15 mouse cellular contexts compared by ENCODE assay signal in the genomic region with DNA sequence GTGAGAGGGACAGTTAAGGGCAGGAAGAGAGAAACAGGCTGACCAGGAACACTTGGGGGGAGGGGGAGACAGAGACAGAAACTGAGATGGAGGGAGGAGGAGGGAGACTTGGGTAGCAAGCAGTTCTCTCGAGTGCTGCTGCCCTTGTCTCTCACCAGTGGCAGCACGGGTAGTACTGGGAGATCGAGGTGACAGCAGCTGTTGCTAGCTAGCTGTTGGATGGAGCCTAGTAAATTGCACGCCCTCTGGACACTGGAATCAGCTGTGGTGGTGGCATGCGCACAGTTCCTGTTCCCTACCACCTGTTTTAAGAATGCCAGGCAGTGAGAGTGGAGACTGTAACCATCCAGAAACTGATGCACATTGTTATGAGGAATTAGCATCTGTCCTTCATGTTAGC.
DNase-seq lines count a peak whose midpoint lies in the region; ATAC-seq and TF ChIP-seq lines count a peak whose summit lies in the region.
"Had no signal": no experiment of that assay in that cellular context is flagged by ENCODE, and none has a peak within 500 bp of the region (broad histone marks: within the 10 kb centered on the region; RNA-seq: fewer than 3 reads in every experiment).

No protein-coding gene starts in this region.

- TF ChIP-seq POLR2A in limb, embryonic 14.5 days (IDR thresholded peaks at IDR 0.05; ENCODE audit: borderline replicate concordance, extremely low read depth, insufficient read depth, insufficient read length): no peak

- no peak for ATAC-seq in heart, embryonic 12.5 days (ENCODE audit: insufficient number of reproducible peaks, low FRiP score)
- peak; percentile 85 for ATAC-seq in limb, embryonic 14.5 days (ENCODE audit: low FRiP score, low read depth)
- no peak for ATAC-seq in forebrain, embryonic 16.5 days
- ATAC-seq: forebrain, postnatal 0 days; hindbrain, embryonic 16.5 days had no signal

- intact Hi-C loops in heart, postnatal 10 days (cut with DNase I): no loop called here
- intact Hi-C loops in left cerebral cortex, postnatal 4 days (cut with DNase I): loop anchor here (10.0 kb wide), 1 partner anchor 147 kb away; no protein-coding TSS in a partner anchor
- intact Hi-C loops in left cerebral cortex, postnatal 25 days (cut with DNase I): no loop called here

- H3K9me3 ChIP-seq in heart, embryonic 12.5 days (replicated peaks): no peaks in the 10 kb centered on the region
- H3K9me3 ChIP-seq in limb, embryonic 14.5 days (ENCODE audit: control insufficient read depth, low read length): no peaks in the 10 kb centered on the region
- H3K9me3 ChIP-seq in forebrain, embryonic 16.5 days (ENCODE audit: control insufficient read depth, low read length): no peaks in the 10 kb centered on the region
- H3K9me3 ChIP-seq: G1E; liver, embryonic 15.5 days; midbrain, embryonic 10.5 days had no signal

- no peak overlapping the region for H3K4me2 ChIP-seq in heart, embryonic 12.5 days
- H3K4me2 ChIP-seq in limb, embryonic 14.5 days (replicated peaks; ENCODE audit: low read depth, low read length, severe bottlenecking): no peak overlapping the region
- no peak overlapping the region for H3K4me2 ChIP-seq in forebrain, embryonic 16.5 days (ENCODE audit: low read length)
- H3K4me2 ChIP-seq: liver, embryonic 15.5 days had no signal

- WGBS in heart, embryonic 12.5 days: 76% methylated on average over 5 of the region's 5 CpGs
- 66% methylated on average over 5 of the region's 5 CpGs for WGBS in limb, embryonic 14.5 days
- WGBS in forebrain, embryonic 16.5 days: 73% methylated on average over 5 of the region's 5 CpGs

- DNase-seq in heart, postnatal 10 days: peak; percentile 7 to 22
- DNase-seq in left cerebral cortex, postnatal 4 days: peak; percentile 16
- DNase-seq in left cerebral cortex, postnatal 25 days (ENCODE audit: low spot score in 2 of 2): no peak
- peak; percentile 27 to 49 for DNase-seq in gastrocnemius, adult 8-10 months (ENCODE audit: low spot score in 2 of 2)
- peak; percentile 45 for DNase-seq in limb, embryonic 14.5 days (ENCODE audit: low spot score)
- DNase-seq: adrenal gland, adult 8-10 months; cerebellum, postnatal 14 days; forebrain, postnatal 0 days; kidney, adult 11 months had no signal

- peaks cover 7% of the 10 kb centered on the region for H3K4me1 ChIP-seq in heart, embryonic 12.5 days (replicated peaks)
- H3K4me1 ChIP-seq in limb, embryonic 14.5 days (ENCODE audit: control insufficient read depth, insufficient read depth, low read length): no peaks in the 10 kb centered on the region
- no peaks in the 10 kb centered on the region for H3K4me1 ChIP-seq in forebrain, embryonic 16.5 days (replicated peaks; ENCODE audit: control insufficient read depth, insufficient read depth, low read length)
- H3K4me1 ChIP-seq: liver, embryonic 15.5 days; midbrain, embryonic 10.5 days had no signal

- H3K27ac ChIP-seq in heart, embryonic 12.5 days (ENCODE audit: poor library complexity, severe bottlenecking): no peak overlapping the region
- H3K27ac ChIP-seq in limb, embryonic 14.5 days (replicated peaks; ENCODE audit: low read depth, low read length): no peak overlapping the region
- no peak overlapping the region for H3K27ac ChIP-seq in forebrain, embryonic 16.5 days (ENCODE audit: low read length)
- H3K27ac ChIP-seq: liver, embryonic 15.5 days; midbrain, embryonic 10.5 days had no signal

- H3K36me3 ChIP-seq in heart, embryonic 12.5 days: peaks cover 62% of the 10 kb centered on the region
- peaks cover 74% of the 10 kb centered on the region for H3K36me3 ChIP-seq in limb, embryonic 14.5 days (ENCODE audit: control insufficient read depth, insufficient read depth, low read length)
- no peaks in the 10 kb centered on the region for H3K36me3 ChIP-seq in forebrain, embryonic 16.5 days (ENCODE audit: control insufficient read depth, insufficient read depth)

- no peaks in the 10 kb centered on the region for H3K27me3 ChIP-seq in heart, embryonic 12.5 days (replicated peaks)
- no peaks in the 10 kb centered on the region for H3K27me3 ChIP-seq in limb, embryonic 14.5 days (ENCODE audit: control insufficient read depth, insufficient read depth, low read length)
- H3K27me3 ChIP-seq in forebrain, embryonic 16.5 days (replicated peaks; ENCODE audit: control insufficient read depth, insufficient read depth, low read length): no peaks in the 10 kb centered on the region
- H3K27me3 ChIP-seq: liver, embryonic 15.5 days had no signal

- no peak overlapping the region for H3K9ac ChIP-seq in heart, embryonic 12.5 days
- H3K9ac ChIP-seq in limb, embryonic 14.5 days (ENCODE audit: low read depth, low read length, severe bottlenecking): no peak overlapping the region
- H3K9ac ChIP-seq in forebrain, embryonic 16.5 days (replicated peaks; ENCODE audit: low read depth, low read length): no peak overlapping the region
- H3K9ac ChIP-seq: forebrain, postnatal 0 days; liver, embryonic 15.5 days had no signal

- H3K4me3 ChIP-seq in heart, embryonic 12.5 days: no peak overlapping the region
- H3K4me3 ChIP-seq in limb, embryonic 14.5 days (replicated peaks; ENCODE audit: low read length): no peak overlapping the region
- no peak overlapping the region for H3K4me3 ChIP-seq in forebrain, embryonic 16.5 days (replicated peaks; ENCODE audit: low read length)
- H3K4me3 ChIP-seq: liver, embryonic 15.5 days; midbrain, embryonic 10.5 days had no signal

Comparison
In these comparisons a context has a peak if more than half of its experiments do, and no peak if none do; other contexts are left out.
1. DNase-seq: peak in heart, postnatal 10 days (2 of 2), left cerebral cortex, postnatal 4 days (single experiment), gastrocnemius, adult 8-10 months (2 of 2) and limb, embryonic 14.5 days (single experiment); none in left cerebral cortex, postnatal 25 days (0 of 2).